Mouse (Mus musculus): Measurements from ENCODE around the gene Rad51b. TPM values are rescaled to one million over a fixed set of nuclear protein-coding genes. Genes with fewer than 3 reads are reported as not detected.

The Rad51b gene
- polyA plus RNA-seq, 1 experiment from 2014 or later = 7.7 TPM

- no peak overlapping the region for H3K9ac ChIP-seq
- no peak overlapping the region for H3K27ac ChIP-seq
- ATAC-seq (ENCODE audit: insufficient number of reproducible peaks, insufficient read depth, low FRiP score, low TSS enrichment) = no peak
- H3K4me3 ChIP-seq = no peak overlapping the region
- no peaks in the 10 kb centered on the region for H3K36me3 ChIP-seq
- H3K9me3 ChIP-seq = no peaks in the 10 kb centered on the region
- no peaks in the 10 kb centered on the region for H3K27me3 ChIP-seq
- H3K4me1 ChIP-seq = peaks cover 14% of the 10 kb centered on the region
- 66% methylated on average over 4 of the region's 4 CpGs for WGBS
- H3K4me2 ChIP-seq (replicated peaks) = no peak overlapping the region
Measured at GRCm38 (mm10) chr12:79560893-79561292, 263.8 kb downstream of the Rad51b start.

GRCm38 (mm10) chr12:79574159-79575040 lies 277.3 kb downstream of the Rad51b start:
- WGBS = 55% methylated on average over 6 of the region's 6 CpGs
- Histone ChIP-seq H3K27ac (0 out of 2 replicates have a peak overlapping the region, but pooled peaks have one; percentile 4), H3K4me1 (no peaks in the 10 kb centered on the region), H3K36me3 (no peaks in the 10 kb centered on the region), H3K4me2 (replicated peaks) (no peak overlapping the region), H3K4me3 (no peak overlapping the region), H3K9ac (no peak overlapping the region), H3K9me3 (no peaks in the 10 kb centered on the region), H3K27me3 (no peaks in the 10 kb centered on the region)
- ATAC-seq (ENCODE audit: insufficient number of reproducible peaks, insufficient read depth, low FRiP score, low TSS enrichment) = no peak

- WGBS = 54% methylated on average over 7 of the region's 7 CpGs
- H3K36me3 ChIP-seq = no peaks in the 10 kb centered on the region
- no peaks in the 10 kb centered on the region for H3K27me3 ChIP-seq
- H3K27ac ChIP-seq = no peak overlapping the region
- H3K9ac ChIP-seq = no peak overlapping the region
- no peaks in the 10 kb centered on the region for H3K9me3 ChIP-seq
- ATAC-seq (ENCODE audit: insufficient number of reproducible peaks, insufficient read depth, low FRiP score, low TSS enrichment) = no peak
- H3K4me2 ChIP-seq (replicated peaks) = no peak overlapping the region
- H3K4me1 ChIP-seq = no peaks in the 10 kb centered on the region
- no peak overlapping the region for H3K4me3 ChIP-seq
Measured at GRCm38 (mm10) chr12:79575041-79575541, 278.0 kb downstream of the Rad51b start.

GRCm38 (mm10) chr12:79577525-79577924 lies 280.4 kb downstream of the Rad51b start:
- Histone ChIP-seq H3K36me3 (no peaks in the 10 kb centered on the region), H3K27ac (no peak overlapping the region), H3K4me2 (replicated peaks) (no peak overlapping the region), H3K27me3 (no peaks in the 10 kb centered on the region), H3K4me1 (no peaks in the 10 kb centered on the region), H3K9me3 (no peaks in the 10 kb centered on the region), H3K9ac (no peak overlapping the region), H3K4me3 (no peak overlapping the region)
- ATAC-seq (ENCODE audit: insufficient number of reproducible peaks, insufficient read depth, low FRiP score, low TSS enrichment) = no peak
- WGBS = 92% methylated on average over 2 of the region's 2 CpGs

- no peak for ATAC-seq (ENCODE audit: insufficient number of reproducible peaks, insufficient read depth, low FRiP score, low TSS enrichment)
- WGBS = 65% methylated on average over 6 of the region's 6 CpGs
- no peak overlapping the region for H3K27ac ChIP-seq
- no peak overlapping the region for H3K4me3 ChIP-seq
- H3K4me2 ChIP-seq (replicated peaks) = no peak overlapping the region
- no peaks in the 10 kb centered on the region for H3K9me3 ChIP-seq
- H3K9ac ChIP-seq = no peak overlapping the region
- H3K4me1 ChIP-seq = no peaks in the 10 kb centered on the region
- H3K27me3 ChIP-seq = no peaks in the 10 kb centered on the region
- no peaks in the 10 kb centered on the region for H3K36me3 ChIP-seq
Measured at GRCm38 (mm10) chr12:79579018-79579585, 282.0 kb downstream of the Rad51b start.

GRCm38 (mm10) chr12:79579837-79580236 lies 282.8 kb downstream of the Rad51b start:
- no peak overlapping the region for H3K27ac ChIP-seq
- 89% methylated on average over 6 of the region's 6 CpGs for WGBS
- H3K4me1 ChIP-seq = no peaks in the 10 kb centered on the region
- no peak overlapping the region for H3K9ac ChIP-seq
- no peaks in the 10 kb centered on the region for H3K9me3 ChIP-seq
- H3K4me3 ChIP-seq = no peak overlapping the region
- ATAC-seq (ENCODE audit: insufficient number of reproducible peaks, insufficient read depth, low FRiP score, low TSS enrichment) = no peak
- no peaks in the 10 kb centered on the region for H3K27me3 ChIP-seq
- no peak overlapping the region for H3K4me2 ChIP-seq (replicated peaks)
- H3K36me3 ChIP-seq = no peaks in the 10 kb centered on the region

- no peak overlapping the region for H3K27ac ChIP-seq
- no peaks in the 10 kb centered on the region for H3K27me3 ChIP-seq
- no peak overlapping the region for H3K4me2 ChIP-seq (replicated peaks)
- no peak overlapping the region for H3K4me3 ChIP-seq
- WGBS = 86% methylated on average over 6 of the region's 6 CpGs
- ATAC-seq (ENCODE audit: insufficient number of reproducible peaks, insufficient read depth, low FRiP score, low TSS enrichment) = no peak
- no peaks in the 10 kb centered on the region for H3K4me1 ChIP-seq
- H3K9me3 ChIP-seq = no peaks in the 10 kb centered on the region
- no peak overlapping the region for H3K9ac ChIP-seq
- H3K36me3 ChIP-seq = no peaks in the 10 kb centered on the region
Measured at GRCm38 (mm10) chr12:79584556-79585307, 287.6 kb downstream of the Rad51b start.

GRCm38 (mm10) chr12:79585336-79585735 lies 288.3 kb downstream of the Rad51b start:
- no peaks in the 10 kb centered on the region for H3K36me3 ChIP-seq
- no peaks in the 10 kb centered on the region for H3K4me1 ChIP-seq
- no peak overlapping the region for H3K4me2 ChIP-seq (replicated peaks)
- H3K27me3 ChIP-seq = no peaks in the 10 kb centered on the region
- no peak overlapping the region for H3K27ac ChIP-seq
- H3K9ac ChIP-seq = no peak overlapping the region
- H3K4me3 ChIP-seq = no peak overlapping the region
- 96% methylated on average over 2 of the region's 2 CpGs for WGBS
- no peaks in the 10 kb centered on the region for H3K9me3 ChIP-seq
- ATAC-seq (ENCODE audit: insufficient number of reproducible peaks, insufficient read depth, low FRiP score, low TSS enrichment) = no peak

GRCm38 (mm10) chr12:79588831-79589230 lies 291.7 kb downstream of the Rad51b start:
- no peak overlapping the region for H3K4me2 ChIP-seq (replicated peaks)
- H3K4me3 ChIP-seq = no peak overlapping the region
- WGBS = 85% methylated on average over 4 of the region's 4 CpGs
- H3K9ac ChIP-seq = no peak overlapping the region
- no peaks in the 10 kb centered on the region for H3K36me3 ChIP-seq
- ATAC-seq (ENCODE audit: insufficient number of reproducible peaks, insufficient read depth, low FRiP score, low TSS enrichment) = no peak
- H3K4me1 ChIP-seq = no peaks in the 10 kb centered on the region
- no peaks in the 10 kb centered on the region for H3K27me3 ChIP-seq
- no peak overlapping the region for H3K27ac ChIP-seq
- H3K9me3 ChIP-seq = no peaks in the 10 kb centered on the region

GRCm38 (mm10) chr12:79592206-79592605 lies 295.1 kb downstream of the Rad51b start:
- 69% methylated on average over 4 of the region's 4 CpGs for WGBS
- Histone ChIP-seq H3K9ac (no peak overlapping the region), H3K4me2 (replicated peaks) (no peak overlapping the region), H3K36me3 (no peaks in the 10 kb centered on the region), H3K9me3 (no peaks in the 10 kb centered on the region), H3K4me1 (no peaks in the 10 kb centered on the region), H3K4me3 (no peak overlapping the region), H3K27ac (no peak overlapping the region), H3K27me3 (no peaks in the 10 kb centered on the region)
- no peak for ATAC-seq (ENCODE audit: insufficient number of reproducible peaks, insufficient read depth, low FRiP score, low TSS enrichment)

- H3K27ac ChIP-seq = peak overlapping the region; percentile 17; the same call in 1 of the 2 replicates
- H3K4me3 ChIP-seq = no peak overlapping the region
- no peak for ATAC-seq (ENCODE audit: insufficient number of reproducible peaks, insufficient read depth, low FRiP score, low TSS enrichment)
- no peaks in the 10 kb centered on the region for H3K36me3 ChIP-seq
- H3K9ac ChIP-seq = no peak overlapping the region
- no peak overlapping the region for H3K4me2 ChIP-seq (replicated peaks)
- no peaks in the 10 kb centered on the region for H3K27me3 ChIP-seq
- H3K4me1 ChIP-seq = peaks cover 24% of the 10 kb centered on the region; the same call in 1 of the 2 replicates
- no peaks in the 10 kb centered on the region for H3K9me3 ChIP-seq
Measured at GRCm38 (mm10) chr12:79596842-79597241, 299.8 kb downstream of the Rad51b start.

Data from embryonic facial prominence, embryonic 12.5 days (tissue).